Mouse (Mus musculus) C2C12 (cell line): ENCODE results near the gene Tmem114. TPM values are rescaled to one million over a fixed set of nuclear protein-coding genes. Genes with fewer than 3 reads are reported as not detected.

ENCODE experiments used
- H3K27me3 ChIP-seq: one replicate; pipeline ENCODE4 v1.6.1; 2011; ENCODE audit not compliant: control insufficient read depth, insufficient read depth, insufficient read length
- H3K36me3 ChIP-seq: one replicate; pipeline ENCODE4 v1.6.1; 2011; ENCODE audit not compliant: control insufficient read depth, insufficient read depth
- H3K4me3 ChIP-seq: one replicate; pipeline ENCODE4 v1.5.1; 2011; ENCODE audit warnings: mild to moderate bottlenecking, control low read depth; ENCODE audit not compliant: poor library complexity, insufficient read depth, severe bottlenecking
- H3K79me2 ChIP-seq: one replicate; pipeline ENCODE4 v1.6.1; 2011; ENCODE audit not compliant: control insufficient read depth, insufficient read depth
- H3K79me3 ChIP-seq: one replicate; pipeline ENCODE4 v1.6.1; 2011; ENCODE audit warnings: low read depth, control low read depth
- H3ac ChIP-seq: one replicate; pipeline ENCODE3; 2011; ENCODE audit warnings: low read depth; ENCODE audit not compliant: control insufficient read depth, insufficient read length
- CEBPB ChIP-seq: IDR thresholded peaks from one replicate; pipeline ENCODE4 v1.6.1; 2011; ENCODE audit warnings: low read depth, mild to moderate bottlenecking, control low read depth, moderate library complexity
- CTCF ChIP-seq: IDR thresholded peaks from one replicate; pipeline ENCODE4 v1.5.1; 2011; ENCODE audit not compliant: control insufficient read depth, insufficient read depth, insufficient read length
- FOSL1 ChIP-seq: IDR thresholded peaks from one replicate; pipeline ENCODE4 v1.8.0; 2011; ENCODE audit warnings: mild to moderate bottlenecking, low read length; ENCODE audit not compliant: poor library complexity, insufficient read depth, severe bottlenecking
- MAX ChIP-seq: IDR thresholded peaks from one replicate; pipeline ENCODE4 v1.6.1; 2011; ENCODE audit warnings: mild to moderate bottlenecking, control low read depth
- MYOD1 ChIP-seq: IDR thresholded peaks from one replicate; pipeline ENCODE4 v1.6.1; 2011; ENCODE audit warnings: low read depth; ENCODE audit not compliant: control insufficient read depth, insufficient read length
- MYOG ChIP-seq: IDR thresholded peaks from one replicate; pipeline ENCODE4 v1.6.1; 2011; ENCODE audit not compliant: control insufficient read depth, insufficient read length; ENCODE audit errors: extremely low read depth
- USF1 ChIP-seq: IDR thresholded peaks from one replicate; pipeline ENCODE4 v1.6.1; 2011; ENCODE audit warnings: low read depth, mild to moderate bottlenecking, control low read depth, moderate library complexity
- polyA plus RNA-seq: library from polyadenylated mRNA; unstranded; fragments of >200 nt; fragmentation: generic; extraction: Trizol; gene quantifications from one replicate; pipeline ENCODE4 v1.2.1, GENCODE M21; 2012; ENCODE audit warnings: missing spikeins

The Tmem114 gene
- polyA plus RNA-seq, 1 experiment, result not detected

GRCm38 (mm10) chr16:8406708-8407107, 18.2 kb downstream of the Tmem114 start:
- Histone ChIP-seq H3K4me3 (no peak overlapping the region), H3K36me3 (no peaks in the 10 kb centered on the region), H3K27me3 (peaks cover 41% of the 10 kb centered on the region), H3ac (no peak overlapping the region), H3K79me2 (no peaks in the 10 kb centered on the region), H3K79me3 (no peaks in the 10 kb centered on the region)
- TF ChIP-seq MYOG (no peak), MAX (no peak), CTCF (peak; percentile 6)

GRCm38 (mm10) chr16:8402663-8403062, 22.3 kb downstream of the Tmem114 start:
- no peaks in the 10 kb centered on the region for H3K79me2 ChIP-seq
- no peak for TF ChIP-seq USF1
- no peak for TF ChIP-seq MYOG
- TF ChIP-seq CTCF, result no peak
- no peak for TF ChIP-seq MYOD1
- no peak for TF ChIP-seq FOSL1
- TF ChIP-seq MAX, result no peak
- no peak for TF ChIP-seq CEBPB
- no peaks in the 10 kb centered on the region for H3K79me3 ChIP-seq
- H3K36me3 ChIP-seq, result no peaks in the 10 kb centered on the region
- no peak overlapping the region for H3ac ChIP-seq
- no peak overlapping the region for H3K4me3 ChIP-seq
- H3K27me3 ChIP-seq, result peaks cover 6% of the 10 kb centered on the region

- Histone ChIP-seq H3K27me3 (peaks cover 6% of the 10 kb centered on the region), H3K79me3 (no peaks in the 10 kb centered on the region), H3K79me2 (no peaks in the 10 kb centered on the region), H3K4me3 (no peak overlapping the region), H3ac (no peak overlapping the region), H3K36me3 (no peaks in the 10 kb centered on the region)
- no peak for TF ChIP-seq CTCF
- TF ChIP-seq USF1, result no peak
- TF ChIP-seq FOSL1, result no peak
- TF ChIP-seq MYOG, result no peak
- no peak for TF ChIP-seq MAX
- TF ChIP-seq MYOD1, result no peak
- no peak for TF ChIP-seq CEBPB
Observed at GRCm38 (mm10) chr16:8401171-8401955, 23.6 kb downstream of the Tmem114 start.

- H3K4me3 ChIP-seq, result no peak overlapping the region
- no peaks in the 10 kb centered on the region for H3K79me3 ChIP-seq
- TF ChIP-seq FOSL1 (no peak), CEBPB (no peak), CTCF (no peak), USF1 (no peak), MYOG (no peak), MYOD1 (no peak), MAX (no peak)
- H3K79me2 ChIP-seq, result no peaks in the 10 kb centered on the region
- H3K36me3 ChIP-seq, result no peaks in the 10 kb centered on the region
- peaks cover 6% of the 10 kb centered on the region for H3K27me3 ChIP-seq
- no peak overlapping the region for H3ac ChIP-seq
Observed at GRCm38 (mm10) chr16:8399868-8400267, 25.1 kb downstream of the Tmem114 start.

GRCm38 (mm10) chr16:8394946-8395345, 30.0 kb downstream of the Tmem114 start:
- Histone ChIP-seq H3K4me3 (no peak overlapping the region), H3K79me3 (no peaks in the 10 kb centered on the region), H3K27me3 (no peaks in the 10 kb centered on the region), H3ac (no peak overlapping the region), H3K36me3 (no peaks in the 10 kb centered on the region), H3K79me2 (no peaks in the 10 kb centered on the region)
- no peak for TF ChIP-seq MYOG
- TF ChIP-seq USF1, result no peak
- no peak for TF ChIP-seq CEBPB
- TF ChIP-seq MAX, result no peak
- no peak for TF ChIP-seq MYOD1
- no peak for TF ChIP-seq FOSL1
- no peak for TF ChIP-seq CTCF

- Histone ChIP-seq H3K36me3 (no peaks in the 10 kb centered on the region), H3K79me2 (no peaks in the 10 kb centered on the region), H3K79me3 (no peaks in the 10 kb centered on the region), H3K4me3 (no peak overlapping the region), H3ac (no peak overlapping the region), H3K27me3 (peaks cover 4% of the 10 kb centered on the region)
- TF ChIP-seq USF1 (no peak), CEBPB (no peak), CTCF (no peak), MAX (no peak), MYOG (no peak)
Observed at GRCm38 (mm10) chr16:8388491-8388890, 36.4 kb downstream of the Tmem114 start.
